ENCODE assay signal across 22 mouse cellular contexts in genomic region chr6:143843933-143844700, GRCm38 (mm10).
A peak's percentile ranks its signal among the peaks of the same experiment; 100 is the strongest.
DNase-seq lines count a peak whose midpoint lies in the region; ATAC-seq and TF ChIP-seq lines count a peak whose summit lies in the region.
"Had no signal": no experiment of that assay in that cellular context is flagged by ENCODE, and none has a peak within 500 bp of the region (broad histone marks: within the 10 kb centered on the region; RNA-seq: fewer than 3 reads in every experiment).

No protein-coding gene starts in this region.

- no peak overlapping the region for H3K4me3 ChIP-seq in MEL (ENCODE audit: control insufficient read depth in 1 of 2, insufficient read depth in 1 of 2, low read depth in 2 of 2, low read length in 2 of 2)
- no peak overlapping the region for H3K4me3 ChIP-seq in liver, embryonic 14.5 days (ENCODE audit: insufficient read depth in 1 of 2, low read depth in 2 of 2, low read length in 2 of 2)
- no peak overlapping the region for H3K4me3 ChIP-seq in heart, adult 2 months
- H3K4me3 ChIP-seq: embryonic facial prominence, embryonic 10.5 days; forebrain, embryonic 13.5 days; left cerebral cortex, adult 2 months; limb, embryonic 15.5 days; neural tube, embryonic 15.5 days had no signal

- DNase-seq in MEL (ENCODE audit: low read depth, low spot score) = peak; percentile 63
- peak in 1 of 3 experiments; percentile 30 for DNase-seq in liver, embryonic 14.5 days (ENCODE audit: low read depth in 3 of 3, low spot score in 3 of 3)
- DNase-seq in heart, adult 2 months = no peak
- DNase-seq in layer of hippocampus, postnatal 25 days (ENCODE audit: extremely low spot score in 1 of 2, low spot score in 1 of 2) = no peak
- no peak for DNase-seq in urinary bladder, postnatal 4 days (ENCODE audit: low spot score in 2 of 2)
- DNase-seq: adrenal gland, postnatal 25 days; cerebellum, adult 9-11 months; kidney, postnatal 25 days; layer of hippocampus, adult 9-11 months; left cerebral cortex, postnatal 4 days; lung, postnatal 4 days had no signal

- peak; percentile 66 to 79 for TF ChIP-seq EP300 in MEL (IDR thresholded peaks at IDR 0.05; ENCODE audit: low read depth in 1 of 2, low read length in 2 of 2)
- peak; percentile 83 for TF ChIP-seq EP300 in liver, embryonic 14.5 days (IDR thresholded peaks at IDR 0.05; ENCODE audit: low read depth)
- no peak for TF ChIP-seq EP300 in heart, adult 2 months (IDR thresholded peaks at IDR 0.05; ENCODE audit: insufficient read depth, low read depth, low read length)

- WGBS in liver, embryonic 14.5 days (ENCODE audit: insufficient replicate concordance) = 46% methylated on average over 10 of the region's 10 CpGs
- 85% methylated on average over 10 of the region's 10 CpGs for WGBS in heart, adult 2 months

- intact Hi-C loops in heart, adult 2 months (cut with DNase I) = no loop called here

- no peak for TF ChIP-seq CTCF in MEL (IDR thresholded peaks at IDR 0.05 in 2 of 3, conservative IDR thresholded peaks at IDR 0.05 in 1 of 3; ENCODE audit: control insufficient read depth in 1 of 3, insufficient read depth in 1 of 3, low read depth in 2 of 3, low read length in 3 of 3, poor library complexity in 1 of 3, severe bottlenecking in 1 of 3)
- no peak for TF ChIP-seq CTCF in liver, embryonic 14.5 days (IDR thresholded peaks at IDR 0.05; ENCODE audit: low read depth)
- TF ChIP-seq CTCF in heart, adult 2 months (IDR thresholded peaks at IDR 0.05) = no peak

- no peak for TF ChIP-seq POLR2A in MEL (IDR thresholded peaks at IDR 0.05; ENCODE audit: control insufficient read depth in 1 of 2, insufficient read depth in 1 of 2, low read depth in 1 of 2, low read length in 2 of 2, poor library complexity in 1 of 2)
- no peak for TF ChIP-seq POLR2A in heart, adult 2 months (IDR thresholded peaks at IDR 0.05; ENCODE audit: insufficient read depth, low read depth, low read length)

- no peak overlapping the region for H3K9ac ChIP-seq in MEL (ENCODE audit: control insufficient read depth, low read depth, low read length, poor library complexity, severe bottlenecking)
- no peak overlapping the region for H3K9ac ChIP-seq in liver, embryonic 14.5 days (replicated peaks)
- no peak overlapping the region for H3K9ac ChIP-seq in heart, adult 2 months (ENCODE audit: low read depth, low read length)
- H3K9ac ChIP-seq: forebrain, embryonic 13.5 days; limb, embryonic 15.5 days; neural tube, embryonic 15.5 days had no signal

- H3K4me2 ChIP-seq in liver, embryonic 14.5 days (ENCODE audit: low read depth) = peak overlapping the region; percentile 6; the same call in 1 of the 2 replicates
- H3K4me2 ChIP-seq: forebrain, embryonic 13.5 days; heart, embryonic 11.5 days; limb, embryonic 15.5 days; midbrain, embryonic 11.5 days; neural tube, embryonic 15.5 days had no signal

- no peaks in the 10 kb centered on the region for H3K9me3 ChIP-seq in MEL (replicated peaks; ENCODE audit: insufficient read depth, low read length)
- H3K9me3 ChIP-seq in liver, embryonic 14.5 days (ENCODE audit: control insufficient read depth, low read length) = no peaks in the 10 kb centered on the region
- H3K9me3 ChIP-seq: embryonic facial prominence, embryonic 10.5 days; forebrain, embryonic 13.5 days; limb, embryonic 15.5 days; neural tube, embryonic 15.5 days had no signal

- peak overlapping the region; percentile 17; the same call in 1 of the 2 replicates for H3K27ac ChIP-seq in MEL (ENCODE audit: control insufficient read depth, low read depth, low read length)
- H3K27ac ChIP-seq in liver, embryonic 14.5 days = no peak overlapping the region
- H3K27ac ChIP-seq in heart, adult 2 months = no peak overlapping the region
- H3K27ac ChIP-seq: embryonic facial prominence, embryonic 10.5 days; forebrain, embryonic 13.5 days; left cerebral cortex, adult 2 months; limb, embryonic 15.5 days; neural tube, embryonic 15.5 days had no signal

- ATAC-seq in erythroblast, adult 5-6 weeks (replicated peaks; ENCODE audit: low FRiP score, poor library complexity, severe bottlenecking) = peak; percentile 58
- ATAC-seq in liver, embryonic 14.5 days (ENCODE audit: insufficient read depth) = peak; percentile 84
- ATAC-seq in megakaryocyte-erythroid progenitor cell, adult 5-6 weeks (replicated peaks; ENCODE audit: low FRiP score, low TSS enrichment, poor library complexity, severe bottlenecking) = peak; percentile 83
- ATAC-seq: forebrain, embryonic 13.5 days; hindbrain, postnatal 0 days; intestine, postnatal 0 days had no signal

- H3K79me2 ChIP-seq in MEL (ENCODE audit: control insufficient read depth, insufficient read depth, low read length, poor library complexity) = peaks cover 15% of the 10 kb centered on the region
- H3K79me2 ChIP-seq in heart, adult 2 months (replicated peaks; ENCODE audit: control insufficient read depth, insufficient read depth, low read length) = no peaks in the 10 kb centered on the region

- H3K36me3 ChIP-seq in MEL (ENCODE audit: control insufficient read depth in 1 of 2, insufficient read depth in 2 of 2, low read length in 2 of 2) = peaks cover 0 to 49% of the 10 kb centered on the region in 2 experiments; a peak in 3 of 4 replicates
- no peaks in the 10 kb centered on the region for H3K36me3 ChIP-seq in liver, embryonic 14.5 days (replicated peaks; ENCODE audit: control insufficient read depth, insufficient read depth, low read depth)
- no peaks in the 10 kb centered on the region for H3K36me3 ChIP-seq in heart, adult 2 months (ENCODE audit: control insufficient read depth, insufficient read depth, low read length)
- H3K36me3 ChIP-seq: limb, embryonic 15.5 days; neural tube, embryonic 15.5 days had no signal

- H3K4me1 ChIP-seq in MEL (ENCODE audit: control insufficient read depth in 1 of 2, insufficient read depth in 2 of 2, low read length in 2 of 2) = peaks cover 17 to 39% of the 10 kb centered on the region in 2 experiments
- peaks cover 12 to 20% of the 10 kb centered on the region in 2 experiments; a peak in 3 of 4 replicates for H3K4me1 ChIP-seq in liver, embryonic 14.5 days (replicated peaks; ENCODE audit: control insufficient read depth in 2 of 2, insufficient read depth in 2 of 2, low read length in 1 of 2)
- no peaks in the 10 kb centered on the region for H3K4me1 ChIP-seq in heart, adult 2 months (ENCODE audit: control insufficient read depth, insufficient read depth, low read length)
- H3K4me1 ChIP-seq: embryonic facial prominence, embryonic 10.5 days; forebrain, embryonic 13.5 days had no signal

- H3K27me3 ChIP-seq in MEL (ENCODE audit: control insufficient read depth in 1 of 2, insufficient read depth in 2 of 2, low read length in 2 of 2) = no peaks in the 10 kb centered on the region
- no peaks in the 10 kb centered on the region for H3K27me3 ChIP-seq in liver, embryonic 14.5 days (ENCODE audit: control insufficient read depth, insufficient read depth, low read length)
- H3K27me3 ChIP-seq in heart, adult 2 months (ENCODE audit: control insufficient read depth, insufficient read depth, low read length) = no peaks in the 10 kb centered on the region
- H3K27me3 ChIP-seq: forebrain, embryonic 13.5 days; neural tube, embryonic 15.5 days had no signal

- TF ChIP-seq RAD21 in MEL (IDR thresholded peaks at IDR 0.05; ENCODE audit: low read depth, low read length) = no peak

TF ChIP-seq in MEL, 35 proteins besides CTCF, POLR2A, EP300 and RAD21:
- peak; percentile 70 for TF ChIP-seq TAL1 (IDR thresholded peaks at IDR 0.05; ENCODE audit: low read length)
- TF ChIP-seq MAZ (IDR thresholded peaks at IDR 0.05; ENCODE audit: low read depth, low read length) = no peak
- peak; percentile 79 for TF ChIP-seq ETS1 (IDR thresholded peaks at IDR 0.05; ENCODE audit: low read depth, low read length)
- TF ChIP-seq GATA1 (IDR thresholded peaks at IDR 0.05; ENCODE audit: low read depth, low read length) = peak; percentile 73; the same call in 1 of the 2 replicates
- no peak for TF ChIP-seq NELFE (IDR thresholded peaks at IDR 0.05; ENCODE audit: low read depth, low read length)
- peak; percentile 32; the same call in 1 of the 2 replicates for TF ChIP-seq SIN3A (IDR thresholded peaks at IDR 0.05; ENCODE audit: low read length)
- peak; percentile 87 for TF ChIP-seq TCF12 (IDR thresholded peaks at IDR 0.05; ENCODE audit: low read depth, low read length)
- no peak for TF ChIP-seq ZKSCAN1 (IDR thresholded peaks at IDR 0.05; ENCODE audit: low read depth, low read length)
- no peak for TF ChIP-seq CHD2 (IDR thresholded peaks at IDR 0.05; ENCODE audit: low read length)
TF ChIP-seq in MEL: peak in this region for 5.
